Mouse (Mus musculus) heart, embryonic 12.5 days (tissue): ENCODE data around the gene 1700125H20Rik. TPM values are rescaled to one million over a fixed set of nuclear protein-coding genes. Genes with fewer than 3 reads are reported as not detected.
A peak's percentile ranks its signal among the peaks of the same experiment; 100 is the strongest.
"Not testable (repeated sequence)": the region's sequence is repeated elsewhere in the genome, so short reads cannot be mapped to it uniquely, and the experiment has no call there.

ENCODE experiments used
- ATAC-seq: fragments of 200-750 bp; cut with Nextera tagmentation; 2 replicates; pipeline ENCODE4 v1.8.0; 2017; ENCODE audit warnings: moderate TSS enrichment, moderate library complexity; ENCODE audit not compliant: insufficient number of reproducible peaks, low FRiP score
- H3K27ac ChIP-seq: fragments of 300-500 bp; sonication (generic); 2 replicates; pipeline ENCODE4 v1.5.1; 2016; ENCODE audit warnings: mild to moderate bottlenecking, moderate library complexity; ENCODE audit not compliant: poor library complexity, severe bottlenecking
- H3K27me3 ChIP-seq: fragments of 300-500 bp; sonication (generic); replicated peaks from 2 replicates; pipeline ENCODE4 v1.6.1; 2016; ENCODE audit warnings: mild to moderate bottlenecking, moderate library complexity
- H3K36me3 ChIP-seq: fragments of 300-500 bp; sonication (generic); 2 replicates; pipeline ENCODE4 v1.6.1; 2016; ENCODE audit warnings: mild to moderate bottlenecking, moderate library complexity
- H3K4me1 ChIP-seq: fragments of 300-500 bp; sonication (generic); replicated peaks from 2 replicates; pipeline ENCODE4 v1.6.1; 2016; ENCODE audit warnings: mild to moderate bottlenecking
- H3K4me2 ChIP-seq: fragments of 300-500 bp; sonication (generic); 2 replicates; pipeline ENCODE4 v1.6.1; 2016; ENCODE audit warnings: mild to moderate bottlenecking, moderate library complexity
- H3K4me3 ChIP-seq: fragments of 300-500 bp; sonication (generic); 2 replicates; pipeline ENCODE4 v1.5.1; 2016; ENCODE audit warnings: mild to moderate bottlenecking
- H3K9ac ChIP-seq: fragments of 300-500 bp; sonication (generic); 2 replicates; pipeline ENCODE4 v1.6.1; 2016; ENCODE audit warnings: mild to moderate bottlenecking, moderate library complexity
- H3K9me3 ChIP-seq: fragments of 300-500 bp; sonication (generic); replicated peaks from 2 replicates; pipeline ENCODE4 v1.6.1; 2016; ENCODE audit warnings: mild to moderate bottlenecking, moderate library complexity
- WGBS: fragments of 180-500 bp; shearing (Covaris S2); methylation state at CpG from one replicate; pipeline ENCODE4 v1.1.7; 2016; 5-methylcytosine and 5-hydroxymethylcytosine counted together
- polyA plus RNA-seq: library from polyadenylated mRNA; unstranded; fragments of >200 nt; fragmentation: Nextera tagmentation; extraction: Ambion mirVana; gene quantifications from 2 replicates; pipeline ENCODE4 v1.2.1, GENCODE M21; 2016

Gene 1700125H20Rik
- polyA plus RNA-seq, 1 experiment from 2014 or later = not detected

- 60% methylated on average over 2 of the region's 2 CpGs for WGBS
- no peak overlapping the region for H3K9ac ChIP-seq
- ATAC-seq = no peak
Observed at GRCm38 (mm10) chr11:85157301-85157700, 12.9 kb upstream of the 1700125H20Rik start.

GRCm38 (mm10) chr11:85163014-85163413 lies 7.2 kb upstream of the 1700125H20Rik start:
- not testable (repeated sequence) for H3K4me2 ChIP-seq, H3K9me3 ChIP-seq, H3K27me3 ChIP-seq, ATAC-seq, H3K4me3 ChIP-seq, H3K9ac ChIP-seq, H3K4me1 ChIP-seq, H3K36me3 ChIP-seq, H3K27ac ChIP-seq
- 82% methylated on average over 1 of the region's 1 CpGs for WGBS

More at GRCm38 (mm10) chr11:85157301-85157700, 12.9 kb upstream of the 1700125H20Rik start:
- H3K27ac ChIP-seq = no peak overlapping the region
- H3K4me3 ChIP-seq = no peak overlapping the region
- H3K9me3 ChIP-seq = no peaks in the 10 kb centered on the region
- no peak overlapping the region for H3K4me2 ChIP-seq
- no peaks in the 10 kb centered on the region for H3K36me3 ChIP-seq
- H3K27me3 ChIP-seq = no peaks in the 10 kb centered on the region
- no peaks in the 10 kb centered on the region for H3K4me1 ChIP-seq

GRCm38 (mm10) chr11:85164371-85164770 lies 5.8 kb upstream of the 1700125H20Rik start:
- Histone ChIP-seq H3K4me3 (no peak overlapping the region), H3K4me2 (no peak overlapping the region), H3K36me3 (no peaks in the 10 kb centered on the region), H3K9me3 (no peaks in the 10 kb centered on the region), H3K27me3 (no peaks in the 10 kb centered on the region), H3K4me1 (no peaks in the 10 kb centered on the region), H3K27ac (no peak overlapping the region), H3K9ac (no peak overlapping the region)
- ATAC-seq = no peak

GRCm38 (mm10) chr11:85167503-85167902 lies 2.7 kb upstream of the 1700125H20Rik start:
- WGBS = 31% methylated on average over 1 of the region's 1 CpGs

GRCm38 (mm10) chr11:85170833-85171232 lies 629 bp downstream of the 1700125H20Rik start:
- H3K4me2 ChIP-seq = no peak overlapping the region
- H3K27me3 ChIP-seq = no peaks in the 10 kb centered on the region
- no peak overlapping the region for H3K27ac ChIP-seq
- H3K4me3 ChIP-seq = no peak overlapping the region
- H3K9ac ChIP-seq = no peak overlapping the region
- H3K36me3 ChIP-seq = no peaks in the 10 kb centered on the region
- no peak for ATAC-seq
- 0 out of 2 replicates have a peak, but pooled peaks cover 5% of the 10 kb centered on the region for H3K4me1 ChIP-seq
- 47% methylated on average over 2 of the region's 2 CpGs for WGBS
- no peaks in the 10 kb centered on the region for H3K9me3 ChIP-seq

More at GRCm38 (mm10) chr11:85167503-85167902, 2.7 kb upstream of the 1700125H20Rik start:
- Histone ChIP-seq H3K4me3 (no peak overlapping the region), H3K9me3 (no peaks in the 10 kb centered on the region), H3K4me1 (0 out of 2 replicates have a peak, but pooled peaks cover 5% of the 10 kb centered on the region), H3K4me2 (no peak overlapping the region), H3K27me3 (no peaks in the 10 kb centered on the region), H3K36me3 (no peaks in the 10 kb centered on the region), H3K9ac (no peak overlapping the region), H3K27ac (no peak overlapping the region)
- no peak for ATAC-seq

GRCm38 (mm10) chr11:85175941-85176340 lies 5.7 kb downstream of the 1700125H20Rik start:
- Histone ChIP-seq H3K4me3 (no peak overlapping the region), H3K9me3 (no peaks in the 10 kb centered on the region), H3K27ac (no peak overlapping the region), H3K9ac (no peak overlapping the region), H3K36me3 (no peaks in the 10 kb centered on the region), H3K4me2 (no peak overlapping the region), H3K27me3 (no peaks in the 10 kb centered on the region), H3K4me1 (no peaks in the 10 kb centered on the region)
- WGBS = 75% methylated on average over 3 of the region's 3 CpGs
- no peak for ATAC-seq

GRCm38 (mm10) chr11:85177761-85178160 lies 7.6 kb downstream of the 1700125H20Rik start:
- 72% methylated on average over 6 of the region's 6 CpGs for WGBS
- Histone ChIP-seq H3K36me3 (no peaks in the 10 kb centered on the region), H3K4me1 (no peaks in the 10 kb centered on the region), H3K27ac (no peak overlapping the region), H3K9me3 (no peaks in the 10 kb centered on the region), H3K27me3 (no peaks in the 10 kb centered on the region), H3K4me3 (no peak overlapping the region), H3K9ac (no peak overlapping the region), H3K4me2 (no peak overlapping the region)
- no peak for ATAC-seq

GRCm38 (mm10) chr11:85178413-85178812 lies 8.2 kb downstream of the 1700125H20Rik start:
- no peaks in the 10 kb centered on the region for H3K36me3 ChIP-seq
- H3K4me3 ChIP-seq = no peak overlapping the region
- WGBS = 78% methylated on average over 4 of the region's 4 CpGs
- no peaks in the 10 kb centered on the region for H3K9me3 ChIP-seq
- H3K27ac ChIP-seq = no peak overlapping the region
- no peak for ATAC-seq
- no peaks in the 10 kb centered on the region for H3K27me3 ChIP-seq
- peaks cover 4% of the 10 kb centered on the region for H3K4me1 ChIP-seq
- no peak overlapping the region for H3K4me2 ChIP-seq
- no peak overlapping the region for H3K9ac ChIP-seq

GRCm38 (mm10) chr11:85182617-85183283 lies 12.5 kb downstream of the 1700125H20Rik start:
- 4% methylated on average over 19 of the region's 20 CpGs for whole genome bisulfite sequencing
- Histone ChIP-seq H3K27ac (no peak overlapping the region), H3K36me3 (peaks cover 3% of the 10 kb centered on the region; the same call in 1 of the 2 replicates)

GRCm38 (mm10) chr11:85183284-85183779 lies 13.1 kb downstream of the 1700125H20Rik start:
- H3K4me1 ChIP-seq = peaks cover 4% of the 10 kb centered on the region
- peak overlapping the region; percentile 74 for H3K4me2 ChIP-seq
- H3K27me3 ChIP-seq = no peaks in the 10 kb centered on the region
- 27% methylated on average over 13 of the region's 13 CpGs for WGBS
- no peak for ATAC-seq
- peaks cover 2% of the 10 kb centered on the region; the same call in 1 of the 2 replicates for H3K9me3 ChIP-seq
- peak overlapping the region; percentile 47 for H3K4me3 ChIP-seq
- H3K27ac ChIP-seq = no peak overlapping the region
- peaks cover 5% of the 10 kb centered on the region for H3K36me3 ChIP-seq
- peak overlapping the region; percentile 60 for H3K9ac ChIP-seq

More at GRCm38 (mm10) chr11:85182617-85183283, 12.5 kb downstream of the 1700125H20Rik start:
- Histone ChIP-seq H3K9ac (peak overlapping the region; percentile 60), H3K4me2 (peak overlapping the region; percentile 74), H3K9me3 (peaks cover 2% of the 10 kb centered on the region; the same call in 1 of the 2 replicates), H3K4me3 (peak overlapping the region; percentile 47), H3K27me3 (no peaks in the 10 kb centered on the region), H3K4me1 (peaks cover 4% of the 10 kb centered on the region)
- ATAC-seq = peak; percentile 78

GRCm38 (mm10) chr11:85184082-85184481 lies 13.9 kb downstream of the 1700125H20Rik start:
- Histone ChIP-seq H3K4me1 (peaks cover 4% of the 10 kb centered on the region), H3K27me3 (no peaks in the 10 kb centered on the region), H3K27ac (no peak overlapping the region), H3K9me3 (peaks cover 2% of the 10 kb centered on the region; the same call in 1 of the 2 replicates), H3K4me2 (no peak overlapping the region), H3K9ac (no peak overlapping the region), H3K36me3 (peaks cover 12% of the 10 kb centered on the region), H3K4me3 (no peak overlapping the region)
- ATAC-seq = no peak
- 64% methylated on average over 5 of the region's 5 CpGs for WGBS
